Mouse (Mus musculus): Measurements from ENCODE around the gene Sorbs2. TPM values are rescaled to one million over a fixed set of nuclear protein-coding genes. Genes with fewer than 3 reads are reported as not detected.

The Sorbs2 gene
- total RNA-seq, 2 experiments from 2014 or later, result 88.1 TPM

GRCm38 (mm10) chr8:45677114-45677853 is 169.7 kb downstream of the Sorbs2 start:
- no peak for DNase-seq (ENCODE audit: low spot score in 2 of 2)

GRCm38 (mm10) chr8:45677854-45678241 is 170.3 kb downstream of the Sorbs2 start:
- no peak for DNase-seq (ENCODE audit: low spot score in 2 of 2)

- no peak for DNase-seq (ENCODE audit: low spot score in 2 of 2)
Observed at GRCm38 (mm10) chr8:45681171-45681570, 173.6 kb downstream of the Sorbs2 start.

- DNase-seq (ENCODE audit: low spot score in 2 of 2), result no peak
Observed at GRCm38 (mm10) chr8:45682845-45683383, 175.3 kb downstream of the Sorbs2 start.

GRCm38 (mm10) chr8:45687942-45688695 is 180.5 kb downstream of the Sorbs2 start:
- no peak for DNase-seq (ENCODE audit: low spot score in 2 of 2)

GRCm38 (mm10) chr8:45689611-45690207 is 182.1 kb downstream of the Sorbs2 start:
- DNase-seq (ENCODE audit: low spot score in 2 of 2), result no peak

- no peak for DNase-seq (ENCODE audit: low spot score in 2 of 2)
Observed at GRCm38 (mm10) chr8:45700100-45700499, 192.5 kb downstream of the Sorbs2 start.

GRCm38 (mm10) chr8:45703700-45704101 is 196.1 kb downstream of the Sorbs2 start:
- no peak for DNase-seq (ENCODE audit: low spot score in 2 of 2)

GRCm38 (mm10) chr8:45709098-45709497 is 201.5 kb downstream of the Sorbs2 start:
- DNase-seq (ENCODE audit: low spot score in 2 of 2), result no peak

GRCm38 (mm10) chr8:45709734-45710133 is 202.1 kb downstream of the Sorbs2 start:
- DNase-seq (ENCODE audit: low spot score in 2 of 2), result no peak

- no peak for DNase-seq (ENCODE audit: low spot score in 2 of 2)
Observed at GRCm38 (mm10) chr8:45712610-45713009, 205.0 kb downstream of the Sorbs2 start.

GRCm38 (mm10) chr8:45714806-45715205 is 207.2 kb downstream of the Sorbs2 start:
- DNase-seq (ENCODE audit: low spot score in 2 of 2), result no peak

GRCm38 (mm10) chr8:45715330-45716027 is 207.9 kb downstream of the Sorbs2 start:
- no peak for DNase-seq (ENCODE audit: low spot score in 2 of 2)

GRCm38 (mm10) chr8:45719776-45720175 is 212.2 kb downstream of the Sorbs2 start:
- no peak for DNase-seq (ENCODE audit: low spot score in 2 of 2)

GRCm38 (mm10) chr8:45724204-45724603 is 216.6 kb downstream of the Sorbs2 start:
- DNase-seq (ENCODE audit: low spot score in 2 of 2), result no peak

- no peak for DNase-seq (ENCODE audit: low spot score in 2 of 2)
Observed at GRCm38 (mm10) chr8:45725321-45725720, 217.7 kb downstream of the Sorbs2 start.

- DNase-seq (ENCODE audit: low spot score in 2 of 2), result no peak
Observed at GRCm38 (mm10) chr8:45729850-45730382, 222.3 kb downstream of the Sorbs2 start.

- DNase-seq (ENCODE audit: low spot score in 2 of 2), result no peak
Observed at GRCm38 (mm10) chr8:45730795-45731194, 223.2 kb downstream of the Sorbs2 start.

- DNase-seq (ENCODE audit: low spot score in 2 of 2), result no peak
Observed at GRCm38 (mm10) chr8:45734071-45734470, 226.5 kb downstream of the Sorbs2 start.

GRCm38 (mm10) chr8:45737266-45737665 is 229.7 kb downstream of the Sorbs2 start:
- no peak for DNase-seq (ENCODE audit: low spot score in 2 of 2)

- no peak for DNase-seq (ENCODE audit: low spot score in 2 of 2)
Observed at GRCm38 (mm10) chr8:45743326-45743725, 235.7 kb downstream of the Sorbs2 start.

Measured in adrenal gland, postnatal 4 days (tissue).